Mouse (Mus musculus): ENCODE results near the gene Sh3kbp1. TPM values are rescaled to one million over a fixed set of nuclear protein-coding genes. Genes with fewer than 3 reads are reported as not detected.
A peak's percentile ranks its signal among the peaks of the same experiment; 100 is the strongest.

Sh3kbp1 gene
- total and polyA plus RNA-seq, 3 experiments: 45.4 to 85.8 (median 48.2) TPM

- Histone ChIP-seq H3K4me3 (replicated peaks in 1 of 3; ENCODE audit: low read depth in 2 of 3, low read length in 2 of 3, poor library complexity in 1 of 3) (no peak overlapping the region), H3K4me2 (ENCODE audit: insufficient read depth, low read depth, poor library complexity, severe bottlenecking) (no peak overlapping the region), H3K4me1 (ENCODE audit: control insufficient read depth in 1 of 2, insufficient read depth in 2 of 2) (peaks cover 10 to 69% of the 10 kb centered on the region in 2 experiments; a peak in 3 of 4 replicates), H3K9me3 (replicated peaks; ENCODE audit: low read length) (no peaks in the 10 kb centered on the region), H3K79me2 (replicated peaks; ENCODE audit: control insufficient read depth, extremely low read depth, insufficient read depth, poor library complexity, severe bottlenecking) (peaks cover 15% of the 10 kb centered on the region), H3K36me3 (replicated peaks in 1 of 2; ENCODE audit: control insufficient read depth in 1 of 2, insufficient read depth in 1 of 2, low read length in 1 of 2) (peaks cover 2 to 6% of the 10 kb centered on the region in 2 experiments), H3K27me3 (replicated peaks) (no peaks in the 10 kb centered on the region), H3K27ac (ENCODE audit: insufficient read depth, low read depth) (no peak overlapping the region), H3K9ac (ENCODE audit: insufficient read depth, low read depth) (no peak overlapping the region)
- DNase-seq (ENCODE audit: extremely low read depth): no peak
- in situ Hi-C loops (cut with MboI; ENCODE audit: low pct_ligation_motif_present, low pct_unique_long_range_greater_than_20kb, low sequenced_read_pairs): loop anchor here (25.0 kb wide), 1 partner anchor 129 kb away; the partner anchor contains the start of gene Sh3kbp1
- dilution Hi-C loops (cut with MboI; ENCODE audit: extremely low pct_ligation_motif_present, extremely low pct_unique_long_range_greater_than_20kb, low sequenced_read_pairs): no loop called here
- no peak for TF ChIP-seq SMC3 (IDR thresholded peaks at IDR 0.05; ENCODE audit: low read depth, low read length)
- TF ChIP-seq MAX (IDR thresholded peaks at IDR 0.05; ENCODE audit: low read length): no peak
- no peak for TF ChIP-seq ZKSCAN1 (IDR thresholded peaks at IDR 0.05; ENCODE audit: borderline replicate concordance, low read depth, low read length)
These were observed 138.8 kb downstream of the Sh3kbp1 start for GRCm38 (mm10) chrX:159765850-159766249.

GRCm38 (mm10) chrX:159769005-159769404, 141.9 kb downstream of the Sh3kbp1 start:
- Histone ChIP-seq H3K4me3 (replicated peaks in 1 of 3; ENCODE audit: low read depth in 2 of 3, low read length in 2 of 3, poor library complexity in 1 of 3) (no peak overlapping the region), H3K9me3 (replicated peaks; ENCODE audit: low read length) (no peaks in the 10 kb centered on the region), H3K36me3 (replicated peaks in 1 of 2; ENCODE audit: control insufficient read depth in 1 of 2, insufficient read depth in 1 of 2, low read length in 1 of 2) (peaks cover 2 to 6% of the 10 kb centered on the region in 2 experiments), H3K27ac (ENCODE audit: insufficient read depth, low read depth) (peak overlapping the region; percentile 88), H3K4me1 (ENCODE audit: control insufficient read depth in 1 of 2, insufficient read depth in 2 of 2) (peaks cover 19 to 82% of the 10 kb centered on the region in 2 experiments; a peak in 3 of 4 replicates), H3K4me2 (ENCODE audit: insufficient read depth, low read depth, poor library complexity, severe bottlenecking) (peak overlapping the region; percentile 89), H3K27me3 (replicated peaks) (no peaks in the 10 kb centered on the region), H3K9ac (ENCODE audit: insufficient read depth, low read depth) (no peak overlapping the region; the same call in 1 of the 2 replicates), H3K79me2 (replicated peaks; ENCODE audit: control insufficient read depth, extremely low read depth, insufficient read depth, poor library complexity, severe bottlenecking) (peaks cover 5% of the 10 kb centered on the region)
- DNase-seq (ENCODE audit: extremely low read depth): peak; percentile 63
- no peak for TF ChIP-seq MAZ (IDR thresholded peaks at IDR 0.05; ENCODE audit: low read depth, low read length)
- no peak for TF ChIP-seq PAX5 (IDR thresholded peaks at IDR 0.05; ENCODE audit: low read length)
- TF ChIP-seq IRF4 (IDR thresholded peaks at IDR 0.05; ENCODE audit: low read depth, low read length): peak; percentile 75
- TF ChIP-seq UBTF (IDR thresholded peaks at IDR 0.05; ENCODE audit: low read depth, low read length): no peak
- TF ChIP-seq EP300 (IDR thresholded peaks at IDR 0.05; ENCODE audit: low read length): peak; percentile 83
- no peak; the same call in 1 of the 2 replicates for TF ChIP-seq CHD2 (IDR thresholded peaks at IDR 0.05; ENCODE audit: low read length)
- 0 out of 2 replicates have a peak, but pooled peaks have one; percentile 56 for TF ChIP-seq MAFK (IDR thresholded peaks at IDR 0.05; ENCODE audit: insufficient replicate concordance, low read length)
- TF ChIP-seq MAX (IDR thresholded peaks at IDR 0.05; ENCODE audit: low read length): no peak
- peak; percentile 75; the same call in 1 of the 2 replicates for TF ChIP-seq SIN3A (IDR thresholded peaks at IDR 0.05; ENCODE audit: low read length)
- no peak for TF ChIP-seq CHD1 (IDR thresholded peaks at IDR 0.05; ENCODE audit: low read depth, low read length)
- TF ChIP-seq ELF1 (IDR thresholded peaks at IDR 0.05; ENCODE audit: low read depth, low read length): 0 out of 2 replicates have a peak, but pooled peaks have one; percentile 20
- TF ChIP-seq POLR2A (IDR thresholded peaks at IDR 0.05; ENCODE audit: low read depth, low read length): no peak
- no peak for TF ChIP-seq NELFE (IDR thresholded peaks at IDR 0.05; ENCODE audit: low read depth, low read length)
- TF ChIP-seq MEF2A (IDR thresholded peaks at IDR 0.05; ENCODE audit: borderline replicate concordance, low read depth, low read length): peak; percentile 82; the same call in 1 of the 2 replicates
- TF ChIP-seq JUND (conservative IDR thresholded peaks at IDR 0.05; ENCODE audit: low read depth, low read length): no peak; the same call in 1 of the 2 replicates
- no peak for TF ChIP-seq NRF1 (IDR thresholded peaks at IDR 0.05; ENCODE audit: low read depth, low read length)
- peak; percentile 50; the same call in 1 of the 2 replicates for TF ChIP-seq RCOR1 (conservative IDR thresholded peaks at IDR 0.05; ENCODE audit: low read depth, low read length)
- no peak for TF ChIP-seq ZMIZ1 (IDR thresholded peaks at IDR 0.05; ENCODE audit: low read depth, low read length)
- no peak; the same call in 1 of the 2 replicates for TF ChIP-seq MYC (IDR thresholded peaks at IDR 0.05; ENCODE audit: low read depth, low read length)
- peak; percentile 56 for TF ChIP-seq ETS1 (conservative IDR thresholded peaks at IDR 0.05; ENCODE audit: low read depth, low read length)
- TF ChIP-seq ZC3H11A (IDR thresholded peaks at IDR 0.05; ENCODE audit: low read depth, low read length): no peak
- TF ChIP-seq USF2 (conservative IDR thresholded peaks at IDR 0.05; ENCODE audit: low read depth, low read length): no peak
- no peak for TF ChIP-seq E2F4 (IDR thresholded peaks at IDR 0.05; ENCODE audit: insufficient replicate concordance, low read depth, low read length)
- no peak for TF ChIP-seq SMC3 (IDR thresholded peaks at IDR 0.05; ENCODE audit: low read depth, low read length)
- TF ChIP-seq POLR2AphosphoS2 (IDR thresholded peaks at IDR 0.05; ENCODE audit: low read depth, low read length): no peak
- no peak for TF ChIP-seq GABPA (IDR thresholded peaks at IDR 0.05; ENCODE audit: insufficient replicate concordance, low read depth, low read length)
- TF ChIP-seq MXI1 (IDR thresholded peaks at IDR 0.05; ENCODE audit: low read depth, low read length): no peak
- TF ChIP-seq CTCF (conservative IDR thresholded peaks at IDR 0.05 in 1 of 2, IDR thresholded peaks at IDR 0.05 in 1 of 2; ENCODE audit: low read depth in 2 of 2, low read length in 2 of 2): no peak
- TF ChIP-seq JUN (IDR thresholded peaks at IDR 0.05; ENCODE audit: insufficient read depth, low read depth, low read length): no peak
- 0 out of 2 replicates have a peak, but pooled peaks have one; percentile 38 for TF ChIP-seq TCF12 (IDR thresholded peaks at IDR 0.05; ENCODE audit: low read depth, low read length)
- TF ChIP-seq TBP (conservative IDR thresholded peaks at IDR 0.05; ENCODE audit: low read depth, low read length): no peak
- TF ChIP-seq BHLHE40 (IDR thresholded peaks at IDR 0.05; ENCODE audit: low read depth, low read length): peak; percentile 61
- dilution Hi-C loops (cut with MboI; ENCODE audit: extremely low pct_ligation_motif_present, extremely low pct_unique_long_range_greater_than_20kb, low sequenced_read_pairs) (no loop called here), in situ Hi-C loops (cut with MboI; ENCODE audit: low pct_ligation_motif_present, low pct_unique_long_range_greater_than_20kb, low sequenced_read_pairs) (loop anchor here (25.0 kb wide), 1 partner anchor 132 kb away; the partner anchor contains the start of gene Sh3kbp1)
